25 mouse cellular contexts compared by ENCODE assay signal in genomic region chr9:16292492-16292891, GRCm38 (mm10).
DNase-seq lines count a peak whose midpoint lies in the region; ATAC-seq and TF ChIP-seq lines count a peak whose summit lies in the region.
"Had no signal": no experiment of that assay in that cellular context is flagged by ENCODE, and none has a peak within 500 bp of the region (broad histone marks: within the 10 kb centered on the region; RNA-seq: fewer than 3 reads in every experiment).

No protein-coding gene starts in this region.

- H3K36me3 ChIP-seq in kidney, embryonic 16.5 days (ENCODE audit: insufficient read depth, low read length): no peaks in the 10 kb centered on the region
- no peaks in the 10 kb centered on the region for H3K36me3 ChIP-seq in lung, embryonic 14.5 days (ENCODE audit: insufficient read depth)
- no peaks in the 10 kb centered on the region for H3K36me3 ChIP-seq in lung, embryonic 16.5 days (ENCODE audit: control insufficient read depth, insufficient read depth, low read length)
- no peaks in the 10 kb centered on the region for H3K36me3 ChIP-seq in stomach, embryonic 16.5 days (ENCODE audit: control insufficient read depth, insufficient read depth, low read length)
- no peaks in the 10 kb centered on the region for H3K36me3 ChIP-seq in stomach, postnatal 0 days (ENCODE audit: control insufficient read depth, insufficient read depth, low read length)
- H3K36me3 ChIP-seq: embryonic facial prominence, embryonic 10.5 days; embryonic facial prominence, embryonic 12.5 days; G1E had no signal

- no peak overlapping the region for H3K9ac ChIP-seq in kidney, embryonic 16.5 days (replicated peaks; ENCODE audit: low read length)
- H3K9ac ChIP-seq in lung, embryonic 14.5 days: no peak overlapping the region
- H3K9ac ChIP-seq in lung, embryonic 16.5 days (ENCODE audit: low read length): no peak overlapping the region
- H3K9ac ChIP-seq in stomach, embryonic 16.5 days (ENCODE audit: low read length): no peak overlapping the region
- no peak overlapping the region for H3K9ac ChIP-seq in stomach, postnatal 0 days (ENCODE audit: low read length)
- H3K9ac ChIP-seq: embryonic facial prominence, embryonic 12.5 days; forebrain, embryonic 13.5 days had no signal

- peak; percentile 73; the same call in 1 of the 2 replicates for ATAC-seq in kidney, embryonic 16.5 days (ENCODE audit: low FRiP score, low TSS enrichment)
- peak; percentile 70; the same call in 1 of the 2 replicates for ATAC-seq in lung, embryonic 14.5 days (ENCODE audit: insufficient read depth)
- ATAC-seq in lung, embryonic 16.5 days (ENCODE audit: low read depth): 0 out of 2 replicates have a peak, but pooled peaks have one; percentile 56
- ATAC-seq in stomach, embryonic 16.5 days (ENCODE audit: insufficient read depth, low FRiP score): peak; percentile 69; the same call in 1 of the 2 replicates
- no peak for ATAC-seq in stomach, postnatal 0 days (ENCODE audit: low FRiP score, low TSS enrichment)
- ATAC-seq: activated CD4-positive, CD25-positive, alpha-beta regulatory T cell, adult 4 months; CD4-positive, CD25-positive, alpha-beta regulatory T cell, adult 4 months; Patski had no signal

- no peak for TF ChIP-seq EP300 in stomach, postnatal 0 days (optimal IDR thresholded peaks at IDR 0.05)

- H3K27me3 ChIP-seq in kidney, embryonic 16.5 days (ENCODE audit: insufficient read depth, low read length): no peaks in the 10 kb centered on the region
- H3K27me3 ChIP-seq in lung, embryonic 14.5 days (ENCODE audit: insufficient read depth, low read length): no peaks in the 10 kb centered on the region
- no peaks in the 10 kb centered on the region for H3K27me3 ChIP-seq in lung, embryonic 16.5 days (ENCODE audit: control insufficient read depth, insufficient read depth, low read depth, low read length)
- no peaks in the 10 kb centered on the region for H3K27me3 ChIP-seq in stomach, embryonic 16.5 days (ENCODE audit: control insufficient read depth, insufficient read depth, low read length)
- H3K27me3 ChIP-seq in stomach, postnatal 0 days (ENCODE audit: control insufficient read depth, insufficient read depth, low read length): no peaks in the 10 kb centered on the region
- H3K27me3 ChIP-seq: CH12.LX; embryonic facial prominence, embryonic 12.5 days; forebrain, embryonic 13.5 days had no signal

- no peaks in the 10 kb centered on the region for H3K4me1 ChIP-seq in kidney, embryonic 16.5 days (ENCODE audit: insufficient read depth, low read length)
- H3K4me1 ChIP-seq in lung, embryonic 14.5 days (ENCODE audit: insufficient read depth): no peaks in the 10 kb centered on the region
- H3K4me1 ChIP-seq in lung, embryonic 16.5 days (replicated peaks; ENCODE audit: control insufficient read depth, insufficient read depth, low read length): no peaks in the 10 kb centered on the region
- no peaks in the 10 kb centered on the region for H3K4me1 ChIP-seq in lung, adult 2 months (ENCODE audit: control insufficient read depth, insufficient read depth, low read length)
- no peaks in the 10 kb centered on the region for H3K4me1 ChIP-seq in stomach, embryonic 16.5 days (ENCODE audit: control insufficient read depth, insufficient read depth, low read length)
- H3K4me1 ChIP-seq in stomach, postnatal 0 days (replicated peaks; ENCODE audit: control insufficient read depth, insufficient read depth): no peaks in the 10 kb centered on the region
- H3K4me1 ChIP-seq: embryonic facial prominence, embryonic 12.5 days had no signal

- no peak for TF ChIP-seq POLR2A in lung, adult 2 months (IDR thresholded peaks at IDR 0.05; ENCODE audit: borderline replicate concordance, extremely low read depth, low read depth, low read length)

- H3K4me2 ChIP-seq in kidney, embryonic 16.5 days (replicated peaks; ENCODE audit: low read depth, low read length): no peak overlapping the region
- no peak overlapping the region for H3K4me2 ChIP-seq in lung, embryonic 14.5 days
- no peak overlapping the region for H3K4me2 ChIP-seq in lung, embryonic 16.5 days (ENCODE audit: low read depth, low read length)
- H3K4me2 ChIP-seq in stomach, embryonic 16.5 days (ENCODE audit: low read depth, low read length): no peak overlapping the region
- H3K4me2 ChIP-seq in stomach, postnatal 0 days (replicated peaks; ENCODE audit: low read depth): no peak overlapping the region
- H3K4me2 ChIP-seq: embryonic facial prominence, embryonic 12.5 days; forebrain, embryonic 13.5 days had no signal

- H3K9me3 ChIP-seq in kidney, embryonic 16.5 days (ENCODE audit: low read length): no peaks in the 10 kb centered on the region
- H3K9me3 ChIP-seq in lung, embryonic 14.5 days (ENCODE audit: low read depth, low read length): no peaks in the 10 kb centered on the region
- no peaks in the 10 kb centered on the region for H3K9me3 ChIP-seq in lung, embryonic 16.5 days (ENCODE audit: control insufficient read depth, low read length)
- H3K9me3 ChIP-seq in stomach, embryonic 16.5 days (replicated peaks; ENCODE audit: control insufficient read depth, low read length): no peaks in the 10 kb centered on the region
- H3K9me3 ChIP-seq in stomach, postnatal 0 days (ENCODE audit: control insufficient read depth, low read length): no peaks in the 10 kb centered on the region
- H3K9me3 ChIP-seq: embryonic facial prominence, embryonic 10.5 days; embryonic facial prominence, embryonic 12.5 days; forebrain, embryonic 13.5 days; G1E had no signal

- 69% methylated on average over 2 of the region's 2 CpGs for WGBS in kidney, embryonic 16.5 days
- WGBS in lung, embryonic 14.5 days: 43% methylated on average over 2 of the region's 2 CpGs
- WGBS in lung, embryonic 16.5 days: 48% methylated on average over 2 of the region's 2 CpGs
- 58% methylated on average over 2 of the region's 2 CpGs for WGBS in lung, adult 2 months
- 38% methylated on average over 2 of the region's 2 CpGs for WGBS in stomach, embryonic 16.5 days
- WGBS in stomach, postnatal 0 days: 47% methylated on average over 2 of the region's 2 CpGs

- no peak overlapping the region for H3K27ac ChIP-seq in kidney, embryonic 16.5 days (ENCODE audit: low read length)
- no peak overlapping the region for H3K27ac ChIP-seq in lung, embryonic 14.5 days (ENCODE audit: low read depth)
- no peak overlapping the region for H3K27ac ChIP-seq in lung, embryonic 16.5 days (ENCODE audit: low read length)
- 0 out of 2 replicates have a peak overlapping the region, but pooled peaks have one; percentile 35 for H3K27ac ChIP-seq in stomach, embryonic 16.5 days (ENCODE audit: low read length)
- no peak overlapping the region for H3K27ac ChIP-seq in stomach, postnatal 0 days (replicated peaks)
- H3K27ac ChIP-seq: embryonic facial prominence, embryonic 10.5 days; embryonic facial prominence, embryonic 12.5 days; forebrain, embryonic 13.5 days had no signal

- H3K4me3 ChIP-seq in kidney, embryonic 16.5 days (ENCODE audit: low read length): no peak overlapping the region
- H3K4me3 ChIP-seq in lung, embryonic 14.5 days (ENCODE audit: low read depth, low read length): no peak overlapping the region
- no peak overlapping the region for H3K4me3 ChIP-seq in lung, embryonic 16.5 days (ENCODE audit: low read length)
- H3K4me3 ChIP-seq in lung, adult 2 months (replicated peaks; ENCODE audit: extremely low read depth, low read depth, low read length): no peak overlapping the region
- no peak overlapping the region for H3K4me3 ChIP-seq in stomach, embryonic 16.5 days (replicated peaks; ENCODE audit: low read length)
- no peak overlapping the region for H3K4me3 ChIP-seq in stomach, postnatal 0 days (ENCODE audit: low read depth, low read length)
- H3K4me3 ChIP-seq: embryonic facial prominence, embryonic 10.5 days; embryonic facial prominence, embryonic 12.5 days; forebrain, embryonic 13.5 days had no signal

- TF ChIP-seq CTCF in lung, embryonic 14.5 days (IDR thresholded peaks at IDR 0.05; ENCODE audit: low read depth): no peak
- no peak for TF ChIP-seq CTCF in lung, adult 2 months (IDR thresholded peaks at IDR 0.05; ENCODE audit: insufficient read depth, low read length)
- no peak for TF ChIP-seq CTCF in stomach, postnatal 0 days (IDR thresholded peaks at IDR 0.05; ENCODE audit: low read depth)

- no peak for DNase-seq in kidney, adult 11 months
- DNase-seq in lung, embryonic 14.5 days: peak; percentile 68
- no peak for DNase-seq in lung, postnatal 10 days
- no peak for DNase-seq in lung, adult 2 months
- DNase-seq in stomach, postnatal 0 days (ENCODE audit: low spot score): no peak
- DNase-seq: adrenal gland, adult 8-10 months; adrenal gland, postnatal 14 days; adrenal gland, postnatal 36 days; B cell, adult 2 months; cerebellum, adult 11-12 months; cerebellum, adult 2 months; cerebellum, adult 9-10 months; cerebellum, postnatal 10 days; cerebellum, postnatal 25 days had no signal
